Mouse (Mus musculus) CD8-positive naive resting alpha-beta T cell, adult 2 months (primary cell): ENCODE measurements at regions not wholly inside any gene's neighbourhood (a gene's known extent, or its start where the extent isn't known, plus 50 kb on each side); places are given as distances from the start of the nearest gene placed in this dataset.
"Not testable (repeated sequence)": the region's sequence is repeated elsewhere in the genome, so short reads cannot be mapped to it uniquely, and the experiment has no call there.

ENCODE experiments used
- DNase-seq, 2 experiments: peaks; one replicate each; pipeline ENCODE4 v3.0.0; 2022; ENCODE audit warnings: low read depth in 2 of 2, low spot score in 2 of 2

GRCm38 (mm10) chr11:111945806-111946205, 836.2 kb upstream of the Sox9 start:
- no peak for DNase-seq

GRCm38 (mm10) chr11:111947671-111948070, 834.4 kb upstream of the Sox9 start:
- DNase-seq = no peak

- no peak for DNase-seq
Observed at GRCm38 (mm10) chr11:111953421-111953820, 828.6 kb upstream of the Sox9 start.

GRCm38 (mm10) chr11:111957721-111958287, 824.2 kb upstream of the Sox9 start:
- no peak for DNase-seq

- DNase-seq = no peak
Observed at GRCm38 (mm10) chr11:111961047-111961837, 820.8 kb upstream of the Sox9 start.

- no peak for DNase-seq
Observed at GRCm38 (mm10) chr11:111961846-111962245, 820.2 kb upstream of the Sox9 start.

GRCm38 (mm10) chr11:111964066-111964465, 818.0 kb upstream of the Sox9 start:
- no peak for DNase-seq

- no peak for DNase-seq
Observed at GRCm38 (mm10) chr11:111966401-111966800, 815.6 kb upstream of the Sox9 start.

GRCm38 (mm10) chr11:111971001-111971400, 811.0 kb upstream of the Sox9 start:
- no peak for DNase-seq

GRCm38 (mm10) chr11:111978667-111979066, 803.4 kb upstream of the Sox9 start:
- DNase-seq = no peak

GRCm38 (mm10) chr11:111996395-111996794, 785.6 kb upstream of the Sox9 start:
- DNase-seq = no peak

GRCm38 (mm10) chr11:112010848-112011247, 771.2 kb upstream of the Sox9 start:
- not testable (repeated sequence) for DNase-seq

- DNase-seq = no peak
Observed at GRCm38 (mm10) chr11:112017906-112018305, 764.1 kb upstream of the Sox9 start.

GRCm38 (mm10) chr11:112028031-112028430, 754.0 kb upstream of the Sox9 start:
- DNase-seq = no peak

GRCm38 (mm10) chr11:112038741-112039140, 743.3 kb upstream of the Sox9 start:
- DNase-seq = no peak

- DNase-seq = no peak
Observed at GRCm38 (mm10) chr11:112044455-112044854, 737.6 kb upstream of the Sox9 start.

GRCm38 (mm10) chr11:112045353-112045752, 736.7 kb upstream of the Sox9 start:
- no peak for DNase-seq

GRCm38 (mm10) chr11:112050362-112050761, 731.7 kb upstream of the Sox9 start:
- no peak for DNase-seq

GRCm38 (mm10) chr11:112055591-112055990, 726.4 kb upstream of the Sox9 start:
- no peak for DNase-seq

GRCm38 (mm10) chr11:112067176-112067575, 714.8 kb upstream of the Sox9 start:
- DNase-seq = no peak

- DNase-seq = no peak
Observed at GRCm38 (mm10) chr11:112068821-112069220, 713.2 kb upstream of the Sox9 start.

- no peak for DNase-seq
Observed at GRCm38 (mm10) chr11:112071571-112071970, 710.5 kb upstream of the Sox9 start.

- DNase-seq = no peak
Observed at GRCm38 (mm10) chr11:112081386-112081785, 700.6 kb upstream of the Sox9 start.
